In the genomic region with DNA sequence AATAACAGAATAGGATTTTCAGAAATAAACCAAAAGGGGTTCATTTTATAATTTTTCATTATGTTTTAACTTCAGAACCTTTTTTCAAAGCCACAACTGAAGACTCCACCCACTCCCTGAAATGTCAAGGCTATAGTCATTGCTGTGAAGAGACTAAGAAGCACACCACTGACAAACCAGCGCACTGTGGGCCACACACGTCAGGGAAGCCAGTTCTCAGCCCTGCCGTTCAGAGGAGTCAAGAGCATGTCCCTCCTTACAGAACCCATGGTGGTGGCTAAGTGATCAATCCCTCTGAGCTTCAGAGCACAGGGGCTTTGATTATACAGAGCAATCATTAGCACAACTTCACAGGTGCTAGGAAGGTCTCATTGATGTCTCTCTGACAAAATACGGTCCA, we compare ENCODE assay signal across 27 mouse cellular contexts. TPM values are rescaled to one million over a fixed set of nuclear protein-coding genes. Genes with fewer than 3 reads are reported as not detected.
DNase-seq lines count a peak whose midpoint lies in the region; ATAC-seq lines count a peak whose summit lies in the region.
"Had no signal": no experiment of that assay in that cellular context is flagged by ENCODE, and none has a peak within 500 bp of the region (broad histone marks: within the 10 kb centered on the region; RNA-seq: fewer than 3 reads in every experiment).

No protein-coding gene starts in this region.

- no peaks in the 10 kb centered on the region for H3K27me3 ChIP-seq in liver, embryonic 12.5 days (replicated peaks)
- no peaks in the 10 kb centered on the region for H3K27me3 ChIP-seq in liver, embryonic 11.5 days (replicated peaks; ENCODE audit: control insufficient read depth, insufficient read depth, low read length)
- no peaks in the 10 kb centered on the region for H3K27me3 ChIP-seq in heart, embryonic 11.5 days (ENCODE audit: control insufficient read depth, insufficient read depth, low read length)
- no peaks in the 10 kb centered on the region for H3K27me3 ChIP-seq in forebrain, embryonic 10.5 days (ENCODE audit: poor library complexity, severe bottlenecking)
- H3K27me3 ChIP-seq: embryonic facial prominence, embryonic 13.5 days; forebrain, embryonic 13.5 days; heart, embryonic 12.5 days; heart, embryonic 15.5 days had no signal

- H3K4me2 ChIP-seq in liver, embryonic 12.5 days = no peak overlapping the region
- no peak overlapping the region for H3K4me2 ChIP-seq in liver, embryonic 11.5 days
- no peak overlapping the region for H3K4me2 ChIP-seq in heart, embryonic 11.5 days
- H3K4me2 ChIP-seq: embryonic facial prominence, embryonic 13.5 days; forebrain, embryonic 13.5 days; heart, embryonic 12.5 days; heart, embryonic 15.5 days; hindbrain, embryonic 14.5 days had no signal

- ATAC-seq in liver, embryonic 12.5 days = no peak
- no peak for ATAC-seq in liver, embryonic 11.5 days (replicated peaks; ENCODE audit: low FRiP score)
- no peak for ATAC-seq in heart, embryonic 11.5 days (replicated peaks; ENCODE audit: insufficient number of reproducible peaks, low FRiP score, low TSS enrichment)
- ATAC-seq: CD4-positive, CD25-positive, alpha-beta regulatory T cell, adult 4 months; forebrain, embryonic 13.5 days; forebrain, embryonic 16.5 days; hindbrain, postnatal 0 days; inflammation-experienced regulatory T-cells, adult 6 months had no signal

- 0 out of 2 replicates have a peak overlapping the region, but pooled peaks have one; percentile 6 for H3K27ac ChIP-seq in liver, embryonic 12.5 days
- H3K27ac ChIP-seq in liver, embryonic 11.5 days (ENCODE audit: low read depth, low read length) = no peak overlapping the region
- H3K27ac ChIP-seq in heart, embryonic 11.5 days (ENCODE audit: low read depth, low read length) = no peak overlapping the region
- H3K27ac ChIP-seq in forebrain, embryonic 10.5 days = no peak overlapping the region
- H3K27ac ChIP-seq: embryonic facial prominence, embryonic 10.5 days; embryonic facial prominence, embryonic 13.5 days; forebrain, embryonic 13.5 days; heart, embryonic 15.5 days; hindbrain, embryonic 14.5 days; hindbrain, postnatal 0 days had no signal

- 81% methylated on average over 4 of the region's 4 CpGs for WGBS in liver, embryonic 12.5 days (ENCODE audit: insufficient replicate concordance)
- WGBS in liver, embryonic 11.5 days = 83% methylated on average over 4 of the region's 4 CpGs
- WGBS in heart, embryonic 11.5 days (ENCODE audit: insufficient replicate concordance) = 78% methylated on average over 4 of the region's 4 CpGs
- WGBS in forebrain, embryonic 10.5 days = 90% methylated on average over 4 of the region's 4 CpGs

- no peak overlapping the region; the same call in 1 of the 2 replicates for H3K9ac ChIP-seq in liver, embryonic 12.5 days
- H3K9ac ChIP-seq in liver, embryonic 11.5 days (ENCODE audit: low read depth, low read length) = no peak overlapping the region
- H3K9ac ChIP-seq in heart, embryonic 11.5 days (ENCODE audit: low read depth, low read length) = no peak overlapping the region
- H3K9ac ChIP-seq: embryonic facial prominence, embryonic 13.5 days; forebrain, embryonic 13.5 days; heart, embryonic 12.5 days; heart, embryonic 15.5 days; hindbrain, embryonic 14.5 days had no signal

- no peaks in the 10 kb centered on the region for H3K4me1 ChIP-seq in liver, embryonic 12.5 days
- H3K4me1 ChIP-seq in liver, embryonic 11.5 days (replicated peaks; ENCODE audit: control insufficient read depth, insufficient read depth, low read length) = no peaks in the 10 kb centered on the region
- H3K4me1 ChIP-seq in heart, embryonic 11.5 days (ENCODE audit: control insufficient read depth, insufficient read depth, low read length) = no peaks in the 10 kb centered on the region
- H3K4me1 ChIP-seq in forebrain, embryonic 10.5 days = no peaks in the 10 kb centered on the region
- H3K4me1 ChIP-seq: embryonic facial prominence, embryonic 10.5 days; embryonic facial prominence, embryonic 13.5 days; forebrain, embryonic 13.5 days; heart, embryonic 12.5 days; heart, embryonic 15.5 days had no signal

- H3K9me3 ChIP-seq in liver, embryonic 12.5 days (replicated peaks) = no peaks in the 10 kb centered on the region
- H3K9me3 ChIP-seq in liver, embryonic 11.5 days (ENCODE audit: control insufficient read depth, low read length) = no peaks in the 10 kb centered on the region
- no peaks in the 10 kb centered on the region for H3K9me3 ChIP-seq in heart, embryonic 11.5 days (replicated peaks; ENCODE audit: control insufficient read depth, low read length)
- H3K9me3 ChIP-seq in forebrain, embryonic 10.5 days = no peaks in the 10 kb centered on the region
- H3K9me3 ChIP-seq: embryonic facial prominence, embryonic 10.5 days; embryonic facial prominence, embryonic 13.5 days; forebrain, embryonic 13.5 days; heart, embryonic 12.5 days; heart, embryonic 15.5 days had no signal

- no peak for DNase-seq in liver, embryonic 11.5 days (ENCODE audit: low spot score)
- peak; percentile 44 for DNase-seq in adrenal gland, postnatal 10 days
- peak; percentile 62 to 66 for DNase-seq in adrenal gland, postnatal 36 days
- DNase-seq in forebrain, embryonic 10.5 days (ENCODE audit: extremely low spot score, low spot score) = no peak
- DNase-seq: cerebellum, adult 11 months; cerebellum, adult 2 months; cerebellum, adult 9-11 months; cerebellum, postnatal 25 days; embryo, embryonic 11 days; gastrocnemius, postnatal 10 days; heart, postnatal 10 days; heart, postnatal 36 days; kidney, adult 11 months; kidney, adult 8-10 months had no signal

- H3K4me3 ChIP-seq in liver, embryonic 12.5 days = no peak overlapping the region
- H3K4me3 ChIP-seq in liver, embryonic 11.5 days (ENCODE audit: low read depth, low read length) = no peak overlapping the region
- H3K4me3 ChIP-seq in heart, embryonic 11.5 days (ENCODE audit: low read depth, low read length) = no peak overlapping the region
- no peak overlapping the region for H3K4me3 ChIP-seq in forebrain, embryonic 10.5 days
- H3K4me3 ChIP-seq: embryonic facial prominence, embryonic 10.5 days; embryonic facial prominence, embryonic 13.5 days; erythroblast, embryonic 14.5 days; forebrain, embryonic 13.5 days; heart, embryonic 12.5 days; heart, embryonic 15.5 days had no signal

- peaks cover 95% of the 10 kb centered on the region for H3K36me3 ChIP-seq in liver, embryonic 12.5 days
- peaks cover 23% of the 10 kb centered on the region for H3K36me3 ChIP-seq in liver, embryonic 11.5 days (ENCODE audit: control insufficient read depth, insufficient read depth, low read length)
- H3K36me3 ChIP-seq in heart, embryonic 11.5 days (ENCODE audit: control insufficient read depth, insufficient read depth, low read length) = peaks cover 34% of the 10 kb centered on the region
- H3K36me3 ChIP-seq in forebrain, embryonic 10.5 days (replicated peaks) = peaks cover 97% of the 10 kb centered on the region

RNA-seq across cellular contexts. Expression of a gene that starts 25.0 kb away (rescaled TPM):
- 50.9 and 52.2 TPM in 2 replicates for polyA plus RNA-seq in liver, embryonic 12.5 days (2016; fragmentation: Nextera tagmentation; extraction: Ambion mirVana)
- 69.9 and 74.3 TPM in 2 replicates for polyA plus RNA-seq in liver, embryonic 11.5 days (2014; fragmentation: Nextera tagmentation; extraction: Ambion mirVana)
- total RNA-seq in adrenal gland, postnatal 10 days (2021) = 10 to 100 TPM; 33.7 to 37.9 TPM
- 10 to 100 TPM; 32.1 to 37.3 TPM for total RNA-seq in adrenal gland, postnatal 36 days (2021)
- 51.8 and 56.3 TPM in 2 replicates for polyA plus RNA-seq in heart, embryonic 11.5 days (2014; fragmentation: Nextera tagmentation; extraction: Ambion mirVana)
- 92.7 and 94.3 TPM in 2 replicates for polyA plus RNA-seq in forebrain, embryonic 10.5 days (2016; fragmentation: Nextera tagmentation; extraction: Ambion mirVana)

RNA-seq across cellular contexts. Expression of a gene that starts 25.6 kb away (rescaled TPM):
- 103 and 107 TPM in 2 replicates for polyA plus RNA-seq in liver, embryonic 12.5 days (2016; fragmentation: Nextera tagmentation; extraction: Ambion mirVana)
- 126 TPM in 2 replicates for polyA plus RNA-seq in liver, embryonic 11.5 days (2014; fragmentation: Nextera tagmentation; extraction: Ambion mirVana)
- total RNA-seq in adrenal gland, postnatal 10 days (2021) = 10 to 100 TPM; 80.4 to 81.7 TPM
- 100 to 1,000 TPM; 100 to 113 TPM for total RNA-seq in adrenal gland, postnatal 36 days (2021)
- 92.8 and 93.4 TPM in 2 replicates for polyA plus RNA-seq in heart, embryonic 11.5 days (2014; fragmentation: Nextera tagmentation; extraction: Ambion mirVana)
- polyA plus RNA-seq in forebrain, embryonic 10.5 days (2016; fragmentation: Nextera tagmentation; extraction: Ambion mirVana) = 81.8 and 82.8 TPM in 2 replicates

RNA-seq across cellular contexts. Expression of a gene that starts 39.7 kb away (rescaled TPM):
- polyA plus RNA-seq in liver, embryonic 12.5 days (2016; fragmentation: Nextera tagmentation; extraction: Ambion mirVana) = 72.8 and 77.8 TPM in 2 replicates
- 97.2 and 112 TPM in 2 replicates for polyA plus RNA-seq in liver, embryonic 11.5 days (2014; fragmentation: Nextera tagmentation; extraction: Ambion mirVana)
- 10 to 100 TPM; 55.1 to 59.5 TPM for total RNA-seq in adrenal gland, postnatal 10 days (2021)
- 10 to 100 TPM; 64.9 to 68.6 TPM for total RNA-seq in adrenal gland, postnatal 36 days (2021)
- polyA plus RNA-seq in heart, embryonic 11.5 days (2014; fragmentation: Nextera tagmentation; extraction: Ambion mirVana) = 129 and 133 TPM in 2 replicates
- 128 and 133 TPM in 2 replicates for polyA plus RNA-seq in forebrain, embryonic 10.5 days (2016; fragmentation: Nextera tagmentation; extraction: Ambion mirVana)

RNA-seq across cellular contexts. Expression of a gene that starts 40.0 kb away (rescaled TPM):
- 40.5 TPM in 2 replicates for polyA plus RNA-seq in liver, embryonic 12.5 days (2016; fragmentation: Nextera tagmentation; extraction: Ambion mirVana)
- polyA plus RNA-seq in liver, embryonic 11.5 days (2014; fragmentation: Nextera tagmentation; extraction: Ambion mirVana) = 47.7 and 57.1 TPM in 2 replicates
- total RNA-seq in adrenal gland, postnatal 10 days (2021) = 10 to 100 TPM; 41.9 to 45.0 TPM
- total RNA-seq in adrenal gland, postnatal 36 days (2021) = 10 to 100 TPM; 35.0 to 46.7 TPM
- polyA plus RNA-seq in heart, embryonic 11.5 days (2014; fragmentation: Nextera tagmentation; extraction: Ambion mirVana) = 39.9 and 48.3 TPM in 2 replicates
- polyA plus RNA-seq in forebrain, embryonic 10.5 days (2016; fragmentation: Nextera tagmentation; extraction: Ambion mirVana) = 25.7 and 28.0 TPM in 2 replicates

Comparison
In these comparisons a context has a peak if more than half of its experiments do, and no peak if none do; other contexts are left out.
1. DNase-seq: peak in adrenal gland, postnatal 10 days (single experiment) and adrenal gland, postnatal 36 days (2 of 2); none in liver, embryonic 11.5 days (single experiment) and forebrain, embryonic 10.5 days (single experiment).